Mouse (Mus musculus) heart, postnatal 0 days (tissue): ENCODE data around the gene Ssh2.

Experiments used
- CTCF ChIP-seq: IDR thresholded peaks from 2 replicates; pipeline ENCODE4 v1.5.1; 2016; ENCODE audit warnings: antibody characterized with exemption, control low read depth, low read depth
- EP300 ChIP-seq: IDR thresholded peaks from 2 replicates; pipeline ENCODE4 v1.6.1; 2016; ENCODE audit warnings: antibody characterized with exemption, low read depth

DNA sequence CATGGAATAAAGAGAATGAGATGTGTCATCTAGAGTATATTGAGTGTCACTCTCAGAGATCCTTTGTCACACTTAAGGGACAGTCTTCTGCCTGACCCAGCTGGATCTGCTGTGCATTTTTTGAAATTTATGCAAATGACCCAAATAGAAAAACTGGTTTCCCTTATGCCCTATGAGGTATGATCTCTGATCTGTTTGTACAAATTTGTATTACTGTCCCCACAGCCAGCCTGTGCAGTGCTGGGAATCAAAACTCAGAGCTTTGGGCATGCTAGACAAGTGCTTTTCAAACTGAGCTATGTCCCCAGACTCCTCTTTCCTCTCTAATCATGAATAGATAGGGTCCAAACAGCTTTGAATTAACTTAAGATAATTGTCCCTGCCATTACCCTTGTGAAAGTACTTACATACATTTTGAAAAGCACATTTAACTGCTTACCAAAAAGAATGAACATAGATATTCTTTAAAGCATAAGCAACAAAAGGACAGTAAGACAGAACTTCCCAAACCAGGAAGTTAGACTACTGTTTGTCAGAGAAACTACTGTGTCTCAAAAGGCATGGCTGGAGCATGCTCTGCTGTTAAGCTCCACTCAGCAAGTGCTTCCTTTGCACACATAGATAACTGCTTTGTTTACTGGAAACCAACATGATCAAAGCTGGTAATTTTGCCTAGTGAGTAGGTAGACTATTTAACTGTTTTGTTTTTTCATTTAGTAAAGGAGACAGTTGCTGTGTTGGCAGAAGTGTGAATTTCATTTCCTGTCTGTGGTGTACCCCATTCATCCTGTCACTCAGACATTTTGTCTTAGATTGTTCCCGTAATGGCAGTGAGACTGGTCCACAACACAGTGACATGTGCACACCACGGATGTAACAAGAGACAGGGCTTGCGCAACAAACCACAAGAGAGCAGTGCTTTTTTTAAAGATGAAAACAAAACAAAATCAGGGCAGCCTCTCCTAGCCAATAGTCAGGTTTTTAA, 169.9 kb downstream of the Ssh2 start:
- TF ChIP-seq CTCF, result no peak
- no peak for TF ChIP-seq EP300
